Mouse (Mus musculus) kidney, adult 2 months (tissue): ENCODE results near the gene Sh2b3. TPM values are rescaled to one million over a fixed set of nuclear protein-coding genes. Genes with fewer than 3 reads are reported as not detected.
A peak's percentile ranks its signal among the peaks of the same experiment; 100 is the strongest.

Source experiments
- DNase-seq: peaks from one replicate; pipeline ENCODE4 v3.0.0; 2021
- H3K27ac ChIP-seq: fragments of 200-500 bp; 2 replicates; pipeline ENCODE4 v1.5.1; 2012; ENCODE audit warnings: low read depth, low read length, control low read depth, inconsistent platforms; ENCODE audit not compliant: insufficient read depth
- H3K27me3 ChIP-seq: fragments of 200-500 bp; replicated peaks from 2 replicates; pipeline ENCODE4 v1.6.1; 2012; ENCODE audit warnings: mild to moderate bottlenecking, moderate library complexity, low read length, inconsistent platforms; ENCODE audit not compliant: control insufficient read depth, insufficient read depth
- H3K36me3 ChIP-seq: fragments of 200-500 bp; 2 replicates; pipeline ENCODE4 v1.6.1; 2012; ENCODE audit warnings: mild to moderate bottlenecking, moderate library complexity, low read length, inconsistent platforms; ENCODE audit not compliant: control insufficient read depth, insufficient read depth
- H3K4me1 ChIP-seq: fragments of 200-500 bp; 2 replicates; pipeline ENCODE4 v1.6.1; 2011; ENCODE audit warnings: low read length; ENCODE audit not compliant: control insufficient read depth, insufficient read depth
- H3K4me3 ChIP-seq: fragments of 200-500 bp; 2 replicates; pipeline ENCODE4 v1.5.1; 2011; ENCODE audit warnings: mild to moderate bottlenecking, low read depth, low read length, control low read depth; ENCODE audit not compliant: insufficient read depth
- CTCF ChIP-seq: fragments of 200-500 bp; conservative IDR thresholded peaks from 2 replicates; pipeline ENCODE4 v1.5.1; 2011; ENCODE audit warnings: low read depth, mild to moderate bottlenecking, control low read depth, low read length, moderate library complexity, mixed read lengths; ENCODE audit not compliant: insufficient read depth, insufficient read length
- POLR2A ChIP-seq: fragments of 200-500 bp; IDR thresholded peaks from one replicate; pipeline ENCODE4 v1.6.1; 2011; ENCODE audit warnings: low read depth, low read length, control low read depth
- WGBS: fragments of 180-500 bp; shearing (Covaris S2); methylation state at CpG from one replicate; pipeline ENCODE4 v1.1.7; 2018; 5-methylcytosine and 5-hydroxymethylcytosine counted together
- polyA plus RNA-seq: library from polyadenylated mRNA; depleted of rRNA; stranded (reverse); fragments of >200 nt; gene quantifications from 2 replicates; pipeline ENCODE4 v1.2.3, GENCODE M21; 2012

Sh2b3 gene
- polyA plus RNA-seq, 1 experiment: 19.7 TPM

GRCm38 (mm10) chr5:121832376-121833155 is 4.9 kb downstream of the Sh2b3 start:
- no peak overlapping the region for H3K4me3 ChIP-seq

GRCm38 (mm10) chr5:121831002-121831601 is 6.3 kb downstream of the Sh2b3 start:
- WGBS: 84% methylated on average over 6 of the region's 6 CpGs
- no peak for DNase-seq
- no peak for TF ChIP-seq POLR2A
- no peak for TF ChIP-seq CTCF

More at GRCm38 (mm10) chr5:121832376-121833155, 4.9 kb downstream of the Sh2b3 start:
- no peaks in the 10 kb centered on the region; the same call in 1 of the 2 replicates for H3K36me3 ChIP-seq
- peaks cover 9% of the 10 kb centered on the region; the same call in 1 of the 2 replicates for H3K4me1 ChIP-seq
- WGBS: 68% methylated on average over 6 of the region's 6 CpGs
- no peaks in the 10 kb centered on the region for H3K27me3 ChIP-seq
- no peak for DNase-seq
- H3K27ac ChIP-seq: 0 out of 2 replicates have a peak overlapping the region, but pooled peaks have one; percentile 28
- TF ChIP-seq POLR2A: no peak
- no peak for TF ChIP-seq CTCF

DNA sequence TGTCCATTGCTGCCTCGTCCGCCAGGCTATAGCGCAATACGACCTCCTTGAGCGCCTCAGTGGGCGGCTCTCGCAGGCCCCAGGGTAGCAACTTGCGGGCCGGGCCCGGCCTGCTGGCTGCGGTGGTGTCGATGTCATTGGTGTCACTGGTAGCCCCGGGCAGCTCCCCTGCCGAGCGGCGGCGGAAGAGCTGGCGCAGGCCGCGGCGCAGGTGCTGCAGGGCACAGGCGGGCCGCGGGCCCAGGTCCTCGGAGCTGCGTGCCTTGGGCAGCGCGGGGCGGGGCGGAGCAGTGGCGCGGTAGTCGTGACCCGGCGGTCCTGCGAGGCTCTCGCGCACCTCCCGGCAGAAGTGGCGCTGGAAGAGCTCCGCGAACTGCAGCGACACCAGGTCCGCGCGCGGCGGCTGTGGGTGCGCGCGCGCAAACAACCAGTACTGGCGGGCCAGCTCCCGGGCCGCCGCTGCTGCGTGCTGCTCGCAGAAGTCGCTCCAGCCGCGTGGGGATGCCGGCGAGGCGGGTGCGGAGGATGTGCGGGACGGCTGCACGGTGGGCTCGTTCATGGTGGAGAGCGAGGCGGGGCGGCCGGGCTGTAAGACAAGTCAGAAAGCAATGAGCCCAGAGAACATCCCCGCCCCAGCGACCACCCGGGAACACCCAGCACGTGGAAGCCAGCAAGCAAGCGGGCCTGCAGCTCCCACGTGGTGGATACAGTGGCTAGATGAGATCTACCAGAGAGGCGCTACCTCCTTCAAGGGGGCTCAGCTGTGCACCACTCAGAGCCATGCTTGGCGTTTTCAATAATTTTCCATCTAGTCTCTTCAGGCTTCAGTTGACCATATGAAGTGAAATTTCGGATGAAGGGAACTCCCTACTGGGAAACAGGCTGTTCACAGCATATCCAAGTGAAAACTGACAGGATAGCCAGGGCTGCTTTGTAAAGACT is 8.7 kb downstream of the Sh2b3 start:
- Histone ChIP-seq H3K4me3 (no peak overlapping the region), H3K36me3 (no peaks in the 10 kb centered on the region; the same call in 1 of the 2 replicates), H3K27me3 (no peaks in the 10 kb centered on the region), H3K27ac (no peak overlapping the region), H3K4me1 (peaks cover 9% of the 10 kb centered on the region; the same call in 1 of the 2 replicates)
- no peak for TF ChIP-seq POLR2A
- no peak for TF ChIP-seq CTCF
- 47% methylated on average over 82 of the region's 82 CpGs for whole genome bisulfite sequencing
- no peak for DNase-seq

More at GRCm38 (mm10) chr5:121831002-121831601, 6.3 kb downstream of the Sh2b3 start:
- H3K36me3 ChIP-seq: no peaks in the 10 kb centered on the region; the same call in 1 of the 2 replicates
- no peak overlapping the region for H3K4me3 ChIP-seq
- H3K27ac ChIP-seq: no peak overlapping the region
- peaks cover 9% of the 10 kb centered on the region; the same call in 1 of the 2 replicates for H3K4me1 ChIP-seq
- H3K27me3 ChIP-seq: no peaks in the 10 kb centered on the region

DNA sequence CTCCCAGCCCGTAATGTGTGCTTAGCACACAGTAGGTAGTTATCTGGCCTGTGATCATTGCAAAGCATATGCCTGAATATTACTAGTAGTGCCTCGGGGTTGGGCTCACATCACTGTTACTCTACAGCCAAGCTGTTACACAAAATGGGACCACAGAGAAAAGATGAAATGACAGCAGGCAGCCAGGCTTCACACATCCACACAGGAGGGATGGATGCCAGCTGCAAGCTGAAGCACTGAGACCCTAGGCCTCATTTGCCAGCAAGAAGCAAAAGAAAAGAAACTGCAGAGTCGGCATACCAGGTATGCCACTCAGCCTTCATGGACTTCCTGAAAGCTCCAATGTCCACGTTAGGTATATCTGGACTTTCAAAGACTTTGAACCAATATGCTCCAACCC is 9.6 kb downstream of the Sh2b3 start:
- WGBS: 71% methylated on average over 4 of the region's 4 CpGs
- DNase-seq: no peak
- Histone ChIP-seq H3K4me3 (no peak overlapping the region), H3K27ac (no peak overlapping the region), H3K4me1 (peaks cover 5% of the 10 kb centered on the region; the same call in 1 of the 2 replicates), H3K36me3 (no peaks in the 10 kb centered on the region; the same call in 1 of the 2 replicates), H3K27me3 (no peaks in the 10 kb centered on the region)
- TF ChIP-seq POLR2A (no peak), CTCF (no peak)

DNA sequence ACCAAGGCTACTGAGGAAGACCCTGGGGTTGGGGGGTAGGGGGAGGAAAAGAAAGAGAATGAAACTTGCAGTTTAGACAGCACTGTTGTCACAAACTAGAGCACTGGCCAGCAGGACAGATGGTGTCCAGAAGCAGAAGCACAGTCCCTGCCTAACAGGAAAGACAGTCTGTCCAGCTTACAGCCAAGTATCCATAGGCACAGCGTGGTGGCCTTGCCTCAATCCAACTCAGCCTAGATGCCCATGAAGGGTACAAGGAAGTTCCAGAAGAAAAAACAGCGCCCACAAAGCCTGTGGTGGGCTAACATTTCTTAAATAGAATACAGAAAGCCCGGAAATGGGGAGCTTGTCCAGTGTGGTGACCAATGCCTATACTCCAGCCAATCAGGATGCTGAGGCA is 11.8 kb downstream of the Sh2b3 start:
- H3K4me1 ChIP-seq: no peaks in the 10 kb centered on the region

DNA sequence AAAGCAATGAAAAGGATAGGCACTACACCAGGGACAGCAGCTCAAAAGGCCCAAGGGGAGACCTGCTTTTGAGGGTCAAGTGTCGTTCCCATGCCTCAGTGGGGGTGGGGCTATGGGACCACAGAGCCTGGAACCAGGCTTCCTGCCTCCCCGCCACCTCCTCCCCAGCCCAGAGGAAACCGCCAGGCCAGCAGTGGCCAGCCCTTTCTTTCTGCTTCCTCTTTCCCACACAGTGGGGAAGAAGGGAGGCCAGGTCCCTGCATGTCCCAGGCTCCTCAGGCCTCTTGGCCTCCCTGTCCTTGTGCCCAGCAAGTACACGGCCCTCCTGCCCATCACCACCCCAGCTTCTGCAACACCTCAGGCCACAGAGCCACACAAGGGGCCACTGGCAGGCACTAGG is 13.3 kb downstream of the Sh2b3 start:
- Histone ChIP-seq H3K36me3 (no peaks in the 10 kb centered on the region; the same call in 1 of the 2 replicates), H3K27ac (peak overlapping the region; percentile 26), H3K27me3 (no peaks in the 10 kb centered on the region), H3K4me3 (no peak overlapping the region), H3K4me1 (no peaks in the 10 kb centered on the region)
- 49% methylated on average over 4 of the region's 4 CpGs for WGBS
- TF ChIP-seq CTCF (no peak), POLR2A (no peak)
- DNase-seq: peak; percentile 62

More for the DNA sequence above, 11.8 kb downstream of the Sh2b3 start:
- WGBS: 81% methylated on average over 3 of the region's 3 CpGs
- Histone ChIP-seq H3K36me3 (no peaks in the 10 kb centered on the region; the same call in 1 of the 2 replicates), H3K27me3 (no peaks in the 10 kb centered on the region), H3K27ac (no peak overlapping the region), H3K4me3 (no peak overlapping the region)
- TF ChIP-seq CTCF (no peak), POLR2A (no peak)
- DNase-seq: no peak
